Mouse (Mus musculus): ENCODE data around the gene Dusp16. TPM values are rescaled to one million over a fixed set of nuclear protein-coding genes. Genes with fewer than 3 reads are reported as not detected.
A peak's percentile ranks its signal among the peaks of the same experiment; 100 is the strongest.

Gene Dusp16
- polyA plus RNA-seq (2016; fragmentation: Nextera tagmentation; extraction: Ambion mirVana): 6.6 and 6.7 TPM in 2 replicates

DNA sequence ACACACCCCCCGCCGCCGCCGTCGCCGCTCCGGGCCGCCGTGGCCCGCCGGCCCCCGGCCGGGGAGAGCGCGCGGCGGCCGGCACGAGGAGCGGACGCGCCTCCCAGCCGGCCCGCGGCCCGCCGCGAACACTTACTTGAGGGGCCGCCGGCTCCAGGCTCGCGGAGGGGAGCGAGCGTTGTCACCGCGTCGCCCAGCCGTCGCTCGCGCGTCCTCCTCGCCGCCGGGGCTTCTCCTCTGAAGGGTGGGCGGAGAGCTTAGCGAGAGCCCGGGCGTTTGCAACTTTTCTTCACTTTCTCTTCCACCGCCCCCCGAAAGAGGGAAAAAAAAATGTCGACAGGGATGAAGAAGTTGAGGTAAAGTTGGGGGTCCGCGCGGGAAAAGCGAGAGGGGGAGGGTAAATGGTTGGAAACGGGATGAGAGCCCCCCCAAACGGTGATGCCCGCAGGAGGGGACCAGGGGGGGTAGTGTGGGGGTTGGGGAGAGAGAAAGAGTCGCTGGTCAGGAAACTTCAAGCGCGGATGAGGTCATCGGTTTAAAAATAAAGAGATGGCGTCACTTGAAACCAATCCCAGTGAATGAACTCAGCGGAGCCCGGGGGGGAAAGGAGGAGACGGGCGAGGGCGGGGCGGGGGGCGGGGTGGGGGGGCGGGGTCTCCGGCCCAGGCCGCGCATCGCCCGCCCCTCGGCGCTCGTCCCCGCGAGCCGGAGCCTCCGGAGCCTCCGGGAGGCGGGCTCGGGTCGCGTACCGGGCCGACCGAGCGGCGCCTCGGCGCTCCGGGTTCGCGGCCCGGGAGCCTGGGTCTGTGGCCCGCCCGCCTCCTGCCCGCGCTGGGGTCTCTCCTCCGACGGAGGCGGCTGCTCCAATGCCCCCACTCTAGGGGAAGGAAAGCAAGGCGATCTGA is at the start of gene Dusp16:
Gene Dusp16 (minus strand): TSS at position 485 of the 905 bp plus-strand sequence.
- peak; percentile 87 for ATAC-seq

DNA sequence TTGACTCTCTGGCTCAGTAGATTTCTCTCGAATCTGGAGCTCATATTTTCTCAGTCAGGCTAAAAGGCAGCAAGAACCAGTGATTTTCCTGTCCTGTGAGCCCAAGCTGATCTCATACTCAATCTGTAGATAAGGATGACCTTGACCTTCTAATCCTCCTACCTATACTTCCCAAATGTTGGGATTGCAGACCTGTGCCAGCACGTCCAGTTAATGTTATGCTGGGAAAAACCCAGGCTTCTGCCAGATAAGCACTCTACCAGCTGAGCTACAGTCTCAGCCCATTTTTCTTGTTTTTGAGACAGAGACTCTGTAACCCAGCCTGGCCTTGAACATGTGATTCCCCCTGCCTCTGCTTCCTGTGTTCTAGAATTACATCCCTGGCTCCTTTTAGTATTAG is 47.9 kb upstream of the Dusp16 start:
- no peaks in the 10 kb centered on the region for H3K27me3 ChIP-seq (replicated peaks)
- H3K9me3 ChIP-seq (replicated peaks): no peaks in the 10 kb centered on the region
- no peak overlapping the region for H3K4me2 ChIP-seq
- no peak for ATAC-seq
- H3K36me3 ChIP-seq: no peaks in the 10 kb centered on the region
- H3K9ac ChIP-seq: no peak overlapping the region
- 58% methylated on average over 2 of the region's 2 CpGs for WGBS (ENCODE audit: insufficient replicate concordance)
- H3K4me1 ChIP-seq: peaks cover 10% of the 10 kb centered on the region
- no peak overlapping the region for H3K27ac ChIP-seq
- no peak overlapping the region for H3K4me3 ChIP-seq

More for the DNA sequence above, at the start of gene Dusp16:
- peaks cover 41% of the 10 kb centered on the region for H3K4me1 ChIP-seq
- no peaks in the 10 kb centered on the region for H3K9me3 ChIP-seq (replicated peaks)
- peak within 1 kb of the TSS; percentile 93 for H3K27ac ChIP-seq
- WGBS (ENCODE audit: insufficient replicate concordance): 1% methylated on average over 72 of the region's 108 CpGs
- H3K36me3 ChIP-seq: no peaks in the 10 kb centered on the region
- H3K4me2 ChIP-seq: peak within 1 kb of the TSS; percentile 91
- H3K27me3 ChIP-seq (replicated peaks): 0 out of 2 replicates have a peak, but pooled peaks cover 3% of the 10 kb centered on the region
- peak within 1 kb of the TSS; percentile 85 for H3K4me3 ChIP-seq
- peak within 1 kb of the TSS; percentile 97 for H3K9ac ChIP-seq

DNA sequence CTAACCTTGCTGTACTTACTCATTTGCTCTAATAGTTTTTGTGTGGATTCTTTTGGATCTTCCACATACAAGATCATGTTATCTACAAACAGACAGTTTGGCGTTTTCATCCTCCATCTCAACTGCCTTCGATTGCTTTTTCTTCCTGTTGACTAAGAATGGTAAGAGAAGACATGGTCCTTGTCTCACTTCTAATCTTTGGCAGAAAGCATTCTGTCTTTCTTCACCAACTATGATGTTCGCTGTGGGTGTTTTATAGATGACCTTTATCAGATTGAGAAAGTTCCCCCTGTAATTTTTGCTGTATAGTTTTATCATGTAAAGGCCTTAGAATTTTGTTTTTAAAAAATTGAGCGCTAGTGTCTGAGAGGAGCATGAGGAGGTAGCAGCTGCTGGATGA is 45.7 kb upstream of the Dusp16 start:
- H3K27ac ChIP-seq: no peak overlapping the region
- no peak overlapping the region for H3K4me2 ChIP-seq
- H3K9me3 ChIP-seq (replicated peaks): no peaks in the 10 kb centered on the region
- H3K9ac ChIP-seq: no peak overlapping the region
- no peak overlapping the region for H3K4me3 ChIP-seq
- peaks cover 30% of the 10 kb centered on the region for H3K4me1 ChIP-seq
- ATAC-seq: no peak
- no peaks in the 10 kb centered on the region for H3K36me3 ChIP-seq
- H3K27me3 ChIP-seq (replicated peaks): no peaks in the 10 kb centered on the region
- WGBS (ENCODE audit: insufficient replicate concordance): 75% methylated on average over 4 of the region's 4 CpGs

DNA sequence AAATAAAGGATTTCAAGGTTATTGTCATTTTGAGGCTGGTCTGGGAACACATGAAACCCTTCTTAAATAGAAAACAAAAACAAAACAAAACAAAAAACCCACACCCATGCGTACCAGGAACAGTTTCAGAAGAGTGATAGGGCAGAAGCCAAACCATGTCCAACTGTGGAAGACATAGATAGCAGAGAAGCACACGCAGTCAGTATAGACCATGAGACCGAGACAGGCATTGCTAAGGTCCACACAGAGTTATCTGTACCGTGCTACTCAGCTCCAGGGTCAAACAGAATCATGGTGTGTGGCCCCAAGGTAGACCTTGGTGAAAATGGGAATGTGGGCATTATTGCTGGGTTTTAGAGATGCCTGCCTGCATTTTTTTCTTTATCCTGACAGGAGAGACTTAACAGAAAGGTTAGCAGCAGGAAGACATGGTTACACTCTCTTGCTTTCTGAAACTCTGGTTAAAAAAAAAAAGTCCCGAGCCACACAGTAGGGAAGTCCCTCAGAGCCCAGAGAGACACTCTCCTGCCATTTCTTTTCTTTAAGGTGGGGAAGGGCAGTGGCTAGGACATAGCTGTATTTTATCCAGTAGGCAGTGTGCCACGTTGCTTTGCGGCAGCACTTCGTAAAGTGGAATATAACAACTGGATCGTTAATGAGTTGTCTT is 42.3 kb upstream of the Dusp16 start:
- H3K4me3 ChIP-seq: no peak overlapping the region
- no peaks in the 10 kb centered on the region for H3K36me3 ChIP-seq
- ATAC-seq: peak; percentile 47
- peak overlapping the region; percentile 22; the same call in 1 of the 2 replicates for H3K9ac ChIP-seq
- peak overlapping the region; percentile 47 for H3K4me2 ChIP-seq
- peak overlapping the region; percentile 79 for H3K27ac ChIP-seq
- H3K4me1 ChIP-seq: peaks cover 56% of the 10 kb centered on the region
- H3K27me3 ChIP-seq (replicated peaks): no peaks in the 10 kb centered on the region
- no peaks in the 10 kb centered on the region for H3K9me3 ChIP-seq (replicated peaks)
- WGBS (ENCODE audit: insufficient replicate concordance): 47% methylated on average over 9 of the region's 9 CpGs

DNA sequence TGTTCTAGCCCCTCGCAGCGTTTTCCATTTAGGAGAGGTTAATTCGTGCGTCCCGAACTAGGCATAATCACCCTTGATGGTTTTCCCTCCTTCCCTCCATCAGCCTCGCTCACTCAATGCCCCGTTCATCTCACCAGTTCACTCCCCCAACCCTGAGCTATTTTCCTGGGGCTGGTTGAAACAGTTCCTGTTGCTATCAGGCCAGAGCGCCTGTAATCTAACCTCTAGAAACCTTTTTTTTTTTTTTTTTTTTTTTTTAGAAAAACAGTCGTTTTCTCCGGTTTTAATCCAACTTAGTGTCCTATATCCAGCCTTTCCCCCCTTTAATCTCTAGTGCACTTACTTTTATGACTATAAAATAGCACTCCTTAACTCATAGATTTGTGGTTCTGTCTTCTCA is 38.4 kb upstream of the Dusp16 start:
- Histone ChIP-seq H3K4me2 (peak overlapping the region; percentile 85), H3K27ac (peak overlapping the region; percentile 94), H3K4me3 (peak overlapping the region; percentile 82), H3K9me3 (replicated peaks) (no peaks in the 10 kb centered on the region), H3K36me3 (no peaks in the 10 kb centered on the region), H3K4me1 (peaks cover 57% of the 10 kb centered on the region), H3K9ac (peak overlapping the region; percentile 85), H3K27me3 (replicated peaks) (no peaks in the 10 kb centered on the region)
- WGBS (ENCODE audit: insufficient replicate concordance): 2% methylated on average over 10 of the region's 10 CpGs
- ATAC-seq: no peak

GRCm38 (mm10) chr6:134829786-134830700 is 37.6 kb upstream of the Dusp16 start, which contains the start of gene Crebl2:
Gene Crebl2, plus strand, starts transcription at chr6:134830154.
- Histone ChIP-seq H3K36me3 (no peaks in the 10 kb centered on the region), H3K4me1 (peaks cover 53% of the 10 kb centered on the region), H3K9me3 (replicated peaks) (no peaks in the 10 kb centered on the region), H3K4me2 (peak within 1 kb of the TSS; percentile 85), H3K27ac (peak within 1 kb of the TSS; percentile 94), H3K27me3 (replicated peaks) (no peaks in the 10 kb centered on the region), H3K9ac (peak within 1 kb of the TSS; percentile 85), H3K4me3 (peak within 1 kb of the TSS; percentile 82)
- under 1% methylated on average over 48 of the region's 58 CpGs for WGBS (ENCODE audit: insufficient replicate concordance)
- ATAC-seq: peak; percentile 96

DNA sequence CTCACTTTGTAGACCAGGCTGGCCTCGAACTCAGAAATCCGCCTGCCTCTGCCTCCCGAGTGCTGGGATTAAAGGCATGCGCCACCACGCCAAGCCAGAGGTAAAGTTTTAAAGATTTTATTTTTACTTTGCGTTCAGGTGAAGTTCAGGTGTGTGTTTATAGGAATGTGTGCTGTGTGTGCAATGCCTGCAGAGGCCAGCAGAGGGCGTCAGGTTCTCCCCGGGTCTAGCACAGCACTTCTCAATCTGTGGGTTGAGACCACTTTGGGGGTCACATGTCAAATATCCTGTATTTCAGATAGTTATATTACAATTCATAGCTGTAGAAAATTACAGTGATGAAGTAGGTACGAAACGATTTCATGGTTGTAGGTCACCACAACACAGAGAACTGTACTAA is 30.4 kb upstream of the Dusp16 start:
- Histone ChIP-seq H3K9me3 (replicated peaks) (no peaks in the 10 kb centered on the region), H3K9ac (no peak overlapping the region), H3K36me3 (no peaks in the 10 kb centered on the region), H3K4me3 (no peak overlapping the region), H3K4me2 (no peak overlapping the region), H3K27ac (no peak overlapping the region), H3K4me1 (no peaks in the 10 kb centered on the region), H3K27me3 (replicated peaks) (no peaks in the 10 kb centered on the region)
- WGBS (ENCODE audit: insufficient replicate concordance): 52% methylated on average over 10 of the region's 10 CpGs
- no peak for ATAC-seq

- Histone ChIP-seq H3K4me1 (no peaks in the 10 kb centered on the region), H3K9ac (no peak overlapping the region), H3K27ac (no peak overlapping the region), H3K9me3 (replicated peaks) (no peaks in the 10 kb centered on the region), H3K27me3 (replicated peaks) (peaks cover 10% of the 10 kb centered on the region; the same call in 1 of the 2 replicates), H3K36me3 (no peaks in the 10 kb centered on the region), H3K4me3 (no peak overlapping the region), H3K4me2 (no peak overlapping the region)
- WGBS (ENCODE audit: insufficient replicate concordance): 56% methylated on average over 6 of the region's 6 CpGs
- ATAC-seq: no peak
Observed at GRCm38 (mm10) chr6:134820411-134820810, 28.0 kb upstream of the Dusp16 start.

GRCm38 (mm10) chr6:134819741-134820140 is 27.3 kb upstream of the Dusp16 start:
- no peaks in the 10 kb centered on the region for H3K4me1 ChIP-seq
- no peak for ATAC-seq
- no peak overlapping the region for H3K4me2 ChIP-seq
- H3K4me3 ChIP-seq: no peak overlapping the region
- no peak overlapping the region for H3K9ac ChIP-seq
- no peaks in the 10 kb centered on the region for H3K9me3 ChIP-seq (replicated peaks)
- no peak overlapping the region for H3K27ac ChIP-seq
- no peaks in the 10 kb centered on the region for H3K36me3 ChIP-seq
- WGBS (ENCODE audit: insufficient replicate concordance): 49% methylated on average over 5 of the region's 5 CpGs
- peaks cover 10% of the 10 kb centered on the region; the same call in 1 of the 2 replicates for H3K27me3 ChIP-seq (replicated peaks)

GRCm38 (mm10) chr6:134817051-134817928 is 24.9 kb upstream of the Dusp16 start:
- Histone ChIP-seq H3K36me3 (no peaks in the 10 kb centered on the region), H3K4me2 (no peak overlapping the region)
- ATAC-seq: no peak

More at GRCm38 (mm10) chr6:134817051-134817928, 24.9 kb upstream of the Dusp16 start:
- H3K27me3 ChIP-seq (replicated peaks): peaks cover 13% of the 10 kb centered on the region; the same call in 1 of the 2 replicates
- H3K27ac ChIP-seq: no peak overlapping the region
- no peak overlapping the region for H3K9ac ChIP-seq
- no peak overlapping the region for H3K4me3 ChIP-seq
- H3K9me3 ChIP-seq (replicated peaks): no peaks in the 10 kb centered on the region
- no peaks in the 10 kb centered on the region for H3K4me1 ChIP-seq
- 59% methylated on average over 12 of the region's 12 CpGs for WGBS (ENCODE audit: insufficient replicate concordance)

Measured in liver, embryonic 12.5 days (tissue).